Mouse (Mus musculus) stomach, embryonic 16.5 days (tissue): ENCODE data around the gene Gm20716. TPM values are rescaled to one million over a fixed set of nuclear protein-coding genes. Genes with fewer than 3 reads are reported as not detected.

Source experiments
- ATAC-seq: fragments of 200-750 bp; cut with Nextera tagmentation; 2 replicates; pipeline ENCODE4 v1.8.0; 2017; ENCODE audit warnings: moderate number of reproducible peaks, moderate TSS enrichment; ENCODE audit not compliant: insufficient read depth, low FRiP score
- H3K27ac ChIP-seq: fragments of 300-500 bp; sonication (generic); 2 replicates; pipeline ENCODE4 v1.5.1; 2014; ENCODE audit warnings: low read length
- H3K27me3 ChIP-seq: fragments of 300-500 bp; sonication (generic); 2 replicates; pipeline ENCODE4 v1.6.1; 2014; ENCODE audit warnings: low read length, control low read depth, mixed read lengths; ENCODE audit not compliant: control insufficient read depth, insufficient read depth
- H3K36me3 ChIP-seq: fragments of 300-500 bp; sonication (generic); 2 replicates; pipeline ENCODE4 v1.6.1; 2014; ENCODE audit warnings: low read length; ENCODE audit not compliant: control insufficient read depth, insufficient read depth
- H3K4me1 ChIP-seq: fragments of 300-500 bp; sonication (generic); 2 replicates; pipeline ENCODE4 v1.6.1; 2014; ENCODE audit warnings: low read length, control low read depth, mixed read lengths; ENCODE audit not compliant: control insufficient read depth, insufficient read depth
- H3K4me2 ChIP-seq: fragments of 300-500 bp; sonication (generic); 2 replicates; pipeline ENCODE4 v1.6.1; 2014; ENCODE audit warnings: low read depth, low read length, mixed read lengths
- H3K4me3 ChIP-seq: fragments of 300-500 bp; sonication (generic); replicated peaks from 2 replicates; pipeline ENCODE4 v1.5.1; 2014; ENCODE audit warnings: mild to moderate bottlenecking, low read length
- H3K9ac ChIP-seq: fragments of 300-500 bp; sonication (generic); 2 replicates; pipeline ENCODE4 v1.6.1; 2014; ENCODE audit warnings: low read length
- H3K9me3 ChIP-seq: fragments of 300-500 bp; sonication (generic); replicated peaks from 2 replicates; pipeline ENCODE4 v1.6.1; 2016; ENCODE audit warnings: low read length, control low read depth; ENCODE audit not compliant: control insufficient read depth
- WGBS: fragments of 180-500 bp; shearing (Covaris S2); extraction: QIAGEN DNeasy Blood & Tissue Kit; methylation state at CpG from one replicate; pipeline ENCODE4 v1.1.7; 2014; 5-methylcytosine and 5-hydroxymethylcytosine counted together
- polyA plus RNA-seq: library from polyadenylated mRNA; unstranded; fragments of >200 nt; fragmentation: Nextera tagmentation; extraction: Ambion mirVana; gene quantifications from 2 replicates; pipeline ENCODE4 v1.2.1, GENCODE M21; 2015

Gm20716 gene
- polyA plus RNA-seq, 1 experiment from 2014 or later = 12.6 TPM

DNA sequence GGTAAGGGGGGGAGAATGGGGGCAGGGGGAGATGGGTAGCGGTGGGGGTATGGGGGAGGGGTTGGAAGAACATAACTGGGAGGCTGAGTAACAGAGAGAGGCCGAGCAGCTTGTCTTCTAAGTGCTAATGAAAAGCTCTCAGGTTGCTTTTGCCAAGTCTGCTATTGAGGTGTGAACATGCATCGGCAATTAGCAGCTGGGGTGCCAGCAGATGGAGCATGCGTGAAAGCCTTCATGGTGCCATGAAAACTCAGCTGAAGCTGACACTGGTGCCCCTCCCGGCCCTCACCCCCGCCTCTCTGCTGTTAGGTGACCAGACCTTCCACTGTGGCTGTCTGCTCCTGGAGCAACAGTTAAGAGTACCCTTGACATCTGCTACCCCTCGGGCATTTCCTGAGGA is 23.7 kb upstream of the Gm20716 start:
- WGBS = 34% methylated on average over 7 of the region's 7 CpGs
- ATAC-seq = no peak

GRCm38 (mm10) chr2:168252639-168253292 is 22.6 kb upstream of the Gm20716 start:
- no peaks in the 10 kb centered on the region for H3K4me1 ChIP-seq
- no peaks in the 10 kb centered on the region for H3K36me3 ChIP-seq
- WGBS = 15% methylated on average over 16 of the region's 16 CpGs
- H3K27me3 ChIP-seq = no peaks in the 10 kb centered on the region
- no peak overlapping the region for H3K27ac ChIP-seq
- H3K9me3 ChIP-seq = no peaks in the 10 kb centered on the region
- H3K9ac ChIP-seq = no peak overlapping the region
- no peak overlapping the region for H3K4me3 ChIP-seq
- ATAC-seq = no peak
- H3K4me2 ChIP-seq = no peak overlapping the region

More for the DNA sequence above, 23.7 kb upstream of the Gm20716 start:
- Histone ChIP-seq H3K9ac (no peak overlapping the region), H3K4me1 (no peaks in the 10 kb centered on the region), H3K4me3 (no peak overlapping the region), H3K4me2 (no peak overlapping the region), H3K27me3 (no peaks in the 10 kb centered on the region), H3K9me3 (no peaks in the 10 kb centered on the region), H3K27ac (no peak overlapping the region), H3K36me3 (no peaks in the 10 kb centered on the region)

- Histone ChIP-seq H3K4me2 (no peak overlapping the region), H3K4me1 (no peaks in the 10 kb centered on the region), H3K27ac (no peak overlapping the region), H3K4me3 (no peak overlapping the region), H3K36me3 (no peaks in the 10 kb centered on the region), H3K9me3 (no peaks in the 10 kb centered on the region), H3K27me3 (no peaks in the 10 kb centered on the region), H3K9ac (no peak overlapping the region)
- ATAC-seq = no peak
- WGBS = 17% methylated on average over 8 of the region's 8 CpGs
These were observed 20.1 kb upstream of the Gm20716 start for GRCm38 (mm10) chr2:168250270-168250669.

DNA sequence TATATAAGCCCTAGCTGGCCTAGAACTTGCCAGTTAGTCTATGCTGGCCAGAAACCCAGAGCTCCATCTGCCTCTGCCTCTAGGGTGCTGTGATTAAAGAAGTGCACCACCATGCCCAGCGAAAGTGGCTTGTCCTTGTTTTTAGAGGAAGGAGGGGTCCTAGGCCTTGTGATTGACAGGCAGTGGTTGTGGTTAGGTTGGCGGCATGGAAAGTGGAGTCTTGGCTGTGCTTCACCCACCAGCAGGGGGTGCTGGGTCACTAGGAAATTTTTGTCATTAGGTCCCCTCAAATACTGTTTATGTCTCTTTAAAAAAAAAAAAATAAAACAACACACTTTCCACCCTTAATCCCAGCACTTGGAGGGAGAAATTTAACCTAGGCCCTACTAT is 18.7 kb upstream of the Gm20716 start:
- Histone ChIP-seq H3K4me3 (no peak overlapping the region), H3K9me3 (no peaks in the 10 kb centered on the region), H3K4me2 (no peak overlapping the region), H3K36me3 (no peaks in the 10 kb centered on the region), H3K9ac (no peak overlapping the region), H3K4me1 (no peaks in the 10 kb centered on the region), H3K27me3 (no peaks in the 10 kb centered on the region), H3K27ac (no peak overlapping the region)
- no peak for ATAC-seq
- WGBS = 19% methylated on average over 2 of the region's 2 CpGs

GRCm38 (mm10) chr2:168248167-168248855 is 18.1 kb upstream of the Gm20716 start:
- no peak overlapping the region for H3K4me2 ChIP-seq
- H3K4me1 ChIP-seq = no peaks in the 10 kb centered on the region
- H3K27me3 ChIP-seq = no peaks in the 10 kb centered on the region
- WGBS = 73% methylated on average over 8 of the region's 8 CpGs
- no peak overlapping the region for H3K9ac ChIP-seq
- H3K36me3 ChIP-seq = no peaks in the 10 kb centered on the region
- H3K4me3 ChIP-seq = no peak overlapping the region
- no peaks in the 10 kb centered on the region for H3K9me3 ChIP-seq
- no peak overlapping the region for H3K27ac ChIP-seq
- no peak for ATAC-seq

- 33% methylated on average over 8 of the region's 8 CpGs for WGBS
- no peaks in the 10 kb centered on the region for H3K27me3 ChIP-seq
- no peak overlapping the region for H3K9ac ChIP-seq
- H3K4me2 ChIP-seq = no peak overlapping the region
- no peaks in the 10 kb centered on the region for H3K9me3 ChIP-seq
- ATAC-seq = no peak
- no peak overlapping the region for H3K4me3 ChIP-seq
- H3K36me3 ChIP-seq = no peaks in the 10 kb centered on the region
- H3K27ac ChIP-seq = no peak overlapping the region
- H3K4me1 ChIP-seq = no peaks in the 10 kb centered on the region
These were observed 15.4 kb upstream of the Gm20716 start for GRCm38 (mm10) chr2:168245571-168245970.

DNA sequence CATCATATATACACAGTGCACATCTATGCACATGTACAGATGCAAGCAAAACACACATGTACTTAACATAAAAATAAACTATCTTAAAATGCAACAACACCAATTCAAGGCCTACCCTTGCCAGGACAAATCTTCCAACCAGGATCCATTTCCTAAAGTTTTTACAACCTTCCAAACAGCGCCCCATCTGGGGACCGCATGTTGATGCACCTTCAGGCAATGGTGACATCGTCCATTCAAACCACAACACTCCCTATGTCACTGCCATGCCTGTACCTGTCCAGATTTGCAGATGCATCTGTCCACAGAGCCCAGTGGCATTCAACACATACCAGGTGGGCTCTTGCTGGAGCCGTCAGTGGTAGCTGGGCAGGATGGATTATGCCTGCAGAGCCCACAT is 13.1 kb upstream of the Gm20716 start:
- WGBS = 75% methylated on average over 4 of the region's 4 CpGs
- Histone ChIP-seq H3K4me2 (no peak overlapping the region), H3K36me3 (no peaks in the 10 kb centered on the region), H3K4me3 (no peak overlapping the region), H3K9me3 (no peaks in the 10 kb centered on the region), H3K27ac (no peak overlapping the region), H3K9ac (no peak overlapping the region), H3K27me3 (no peaks in the 10 kb centered on the region), H3K4me1 (no peaks in the 10 kb centered on the region)
- ATAC-seq = no peak

DNA sequence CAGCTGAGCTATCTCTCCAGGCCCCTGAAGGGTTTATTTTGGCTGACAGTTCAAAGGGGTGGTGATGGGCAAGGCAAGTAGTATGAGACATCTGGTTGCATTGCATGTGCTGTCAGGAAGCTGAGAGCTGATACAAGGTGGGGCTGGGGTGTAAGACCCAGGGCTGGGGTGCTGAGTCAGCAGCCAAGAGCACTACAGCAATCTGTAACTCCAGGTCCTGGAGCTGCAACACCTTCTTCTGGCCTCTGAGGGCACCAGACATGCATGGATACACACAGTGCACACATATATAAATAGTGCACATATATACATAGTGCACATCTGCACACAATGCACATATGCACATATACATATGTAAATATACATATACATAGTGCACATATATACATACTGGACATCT is 12.7 kb upstream of the Gm20716 start:
- Histone ChIP-seq H3K4me2 (no peak overlapping the region), H3K4me3 (no peak overlapping the region), H3K9me3 (no peaks in the 10 kb centered on the region), H3K27ac (no peak overlapping the region), H3K9ac (no peak overlapping the region), H3K27me3 (no peaks in the 10 kb centered on the region), H3K36me3 (no peaks in the 10 kb centered on the region), H3K4me1 (no peaks in the 10 kb centered on the region)
- no peak for ATAC-seq

GRCm38 (mm10) chr2:168238335-168238734 is 8.2 kb upstream of the Gm20716 start:
- Histone ChIP-seq H3K4me1 (no peaks in the 10 kb centered on the region), H3K9me3 (no peaks in the 10 kb centered on the region), H3K36me3 (no peaks in the 10 kb centered on the region; the same call in 1 of the 2 replicates), H3K4me3 (no peak overlapping the region), H3K4me2 (no peak overlapping the region), H3K27ac (no peak overlapping the region), H3K9ac (no peak overlapping the region), H3K27me3 (no peaks in the 10 kb centered on the region)
- ATAC-seq = no peak
- 87% methylated on average over 4 of the region's 4 CpGs for WGBS
